Mouse (Mus musculus): ENCODE data around the gene Lrig1. TPM values are rescaled to one million over a fixed set of nuclear protein-coding genes. Genes with fewer than 3 reads are reported as not detected.

Lrig1 gene
- polyA plus RNA-seq, 1 experiment from 2014 or later, result 13.4 TPM

- Histone ChIP-seq H3K4me1 (no peaks in the 10 kb centered on the region; the same call in 1 of the 2 replicates), H3K27ac (replicated peaks) (no peak overlapping the region), H3K9me3 (replicated peaks) (no peaks in the 10 kb centered on the region), H3K4me3 (no peak overlapping the region), H3K36me3 (no peaks in the 10 kb centered on the region), H3K27me3 (ENCODE audit: low read depth, poor library complexity, severe bottlenecking) (no peaks in the 10 kb centered on the region)
- DNase-seq (ENCODE audit: low spot score), result no peak
- 77% methylated on average over 13 of the region's 13 CpGs for WGBS
Observed at GRCm38 (mm10) chr6:94714815-94715644, 15.1 kb upstream of the Lrig1 start.

- H3K36me3 ChIP-seq, result no peaks in the 10 kb centered on the region
- WGBS, result 75% methylated on average over 3 of the region's 3 CpGs
- no peaks in the 10 kb centered on the region for H3K4me1 ChIP-seq
- no peaks in the 10 kb centered on the region for H3K9me3 ChIP-seq (replicated peaks)
- H3K27me3 ChIP-seq (ENCODE audit: low read depth, poor library complexity, severe bottlenecking), result no peaks in the 10 kb centered on the region
- no peak overlapping the region for H3K4me3 ChIP-seq
- DNase-seq (ENCODE audit: low spot score), result no peak
- H3K27ac ChIP-seq (replicated peaks), result no peak overlapping the region
Observed at GRCm38 (mm10) chr6:94709832-94710231, 9.9 kb upstream of the Lrig1 start.

- WGBS, result 80% methylated on average over 1 of the region's 1 CpGs
- DNase-seq (ENCODE audit: low spot score), result no peak
Observed at GRCm38 (mm10) chr6:94709150-94709549, 9.2 kb upstream of the Lrig1 start.

GRCm38 (mm10) chr6:94707254-94707653 lies 7.3 kb upstream of the Lrig1 start:
- 84% methylated on average over 5 of the region's 5 CpGs for WGBS
- Histone ChIP-seq H3K4me1 (no peaks in the 10 kb centered on the region), H3K4me3 (no peak overlapping the region), H3K36me3 (no peaks in the 10 kb centered on the region), H3K27me3 (ENCODE audit: low read depth, poor library complexity, severe bottlenecking) (peaks cover 10% of the 10 kb centered on the region), H3K27ac (replicated peaks) (no peak overlapping the region), H3K9me3 (replicated peaks) (no peaks in the 10 kb centered on the region)
- no peak for DNase-seq (ENCODE audit: low spot score)

More at GRCm38 (mm10) chr6:94709150-94709549, 9.2 kb upstream of the Lrig1 start:
- Histone ChIP-seq H3K36me3 (no peaks in the 10 kb centered on the region), H3K27ac (replicated peaks) (no peak overlapping the region), H3K27me3 (ENCODE audit: low read depth, poor library complexity, severe bottlenecking) (no peaks in the 10 kb centered on the region), H3K9me3 (replicated peaks) (no peaks in the 10 kb centered on the region), H3K4me1 (no peaks in the 10 kb centered on the region), H3K4me3 (no peak overlapping the region)

- WGBS, result 60% methylated on average over 1 of the region's 1 CpGs
- H3K36me3 ChIP-seq, result no peaks in the 10 kb centered on the region
- DNase-seq (ENCODE audit: low spot score), result no peak
- H3K4me3 ChIP-seq, result no peak overlapping the region
- no peak overlapping the region for H3K27ac ChIP-seq (replicated peaks)
- peaks cover 13% of the 10 kb centered on the region for H3K4me1 ChIP-seq
- peaks cover 18% of the 10 kb centered on the region for H3K27me3 ChIP-seq (ENCODE audit: low read depth, poor library complexity, severe bottlenecking)
- H3K9me3 ChIP-seq (replicated peaks), result no peaks in the 10 kb centered on the region
Observed at GRCm38 (mm10) chr6:94705931-94706330, 6.0 kb upstream of the Lrig1 start.

GRCm38 (mm10) chr6:94702993-94703392 lies 3.0 kb upstream of the Lrig1 start:
- H3K4me3 ChIP-seq, result no peak overlapping the region
- WGBS, result 88% methylated on average over 6 of the region's 6 CpGs
- H3K36me3 ChIP-seq, result no peaks in the 10 kb centered on the region
- no peak overlapping the region for H3K27ac ChIP-seq (replicated peaks)
- H3K9me3 ChIP-seq (replicated peaks), result no peaks in the 10 kb centered on the region
- DNase-seq (ENCODE audit: low spot score), result no peak
- peaks cover 39% of the 10 kb centered on the region for H3K4me1 ChIP-seq
- H3K27me3 ChIP-seq (ENCODE audit: low read depth, poor library complexity, severe bottlenecking), result peaks cover 18% of the 10 kb centered on the region

GRCm38 (mm10) chr6:94701071-94701470 lies 1.1 kb upstream of the Lrig1 start:
- no peaks in the 10 kb centered on the region for H3K9me3 ChIP-seq (replicated peaks)
- WGBS, result 4% methylated on average over 18 of the region's 18 CpGs
- no peaks in the 10 kb centered on the region for H3K36me3 ChIP-seq
- peak overlapping the region; percentile 97 for H3K4me3 ChIP-seq
- peak; percentile 39 for DNase-seq (ENCODE audit: low spot score)
- H3K27me3 ChIP-seq (ENCODE audit: low read depth, poor library complexity, severe bottlenecking), result peaks cover 18% of the 10 kb centered on the region
- H3K4me1 ChIP-seq, result peaks cover 58% of the 10 kb centered on the region
- H3K27ac ChIP-seq (replicated peaks), result peak overlapping the region; percentile 97

DNA sequence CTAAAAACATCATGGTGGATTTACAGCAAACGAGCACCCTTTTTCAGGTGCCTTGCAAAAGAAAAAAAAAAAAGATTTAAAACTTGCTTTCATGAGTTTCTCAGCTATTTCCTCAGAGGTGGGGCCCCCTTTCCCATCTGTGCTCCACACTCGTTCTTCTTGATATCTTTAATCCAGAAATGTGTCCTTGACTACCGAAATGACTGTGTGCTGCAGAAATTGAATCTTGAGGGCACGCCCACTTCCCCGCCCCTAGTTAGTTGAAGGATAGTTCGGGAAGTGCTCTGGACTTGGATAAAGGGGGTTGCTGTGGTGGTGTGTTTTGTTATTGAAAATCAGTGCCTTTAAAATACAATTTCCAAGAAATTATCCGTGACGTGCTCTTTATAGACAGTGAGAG lies 654 bp upstream of the Lrig1 start:
- Histone ChIP-seq H3K4me1 (peaks cover 63% of the 10 kb centered on the region), H3K27ac (replicated peaks) (peak overlapping the region; percentile 97), H3K27me3 (ENCODE audit: low read depth, poor library complexity, severe bottlenecking) (peaks cover 18% of the 10 kb centered on the region), H3K36me3 (no peaks in the 10 kb centered on the region), H3K9me3 (replicated peaks) (no peaks in the 10 kb centered on the region), H3K4me3 (peak overlapping the region; percentile 97)
- DNase-seq (ENCODE audit: low spot score), result peak; percentile 57
- WGBS, result 1% methylated on average over 8 of the region's 8 CpGs

- H3K4me1 ChIP-seq, result peaks cover 75% of the 10 kb centered on the region
- under 1% methylated on average over 95 of the region's 95 CpGs for WGBS
Observed at GRCm38 (mm10) chr6:94699173-94699987, 578 bp downstream of the Lrig1 start.

DNA sequence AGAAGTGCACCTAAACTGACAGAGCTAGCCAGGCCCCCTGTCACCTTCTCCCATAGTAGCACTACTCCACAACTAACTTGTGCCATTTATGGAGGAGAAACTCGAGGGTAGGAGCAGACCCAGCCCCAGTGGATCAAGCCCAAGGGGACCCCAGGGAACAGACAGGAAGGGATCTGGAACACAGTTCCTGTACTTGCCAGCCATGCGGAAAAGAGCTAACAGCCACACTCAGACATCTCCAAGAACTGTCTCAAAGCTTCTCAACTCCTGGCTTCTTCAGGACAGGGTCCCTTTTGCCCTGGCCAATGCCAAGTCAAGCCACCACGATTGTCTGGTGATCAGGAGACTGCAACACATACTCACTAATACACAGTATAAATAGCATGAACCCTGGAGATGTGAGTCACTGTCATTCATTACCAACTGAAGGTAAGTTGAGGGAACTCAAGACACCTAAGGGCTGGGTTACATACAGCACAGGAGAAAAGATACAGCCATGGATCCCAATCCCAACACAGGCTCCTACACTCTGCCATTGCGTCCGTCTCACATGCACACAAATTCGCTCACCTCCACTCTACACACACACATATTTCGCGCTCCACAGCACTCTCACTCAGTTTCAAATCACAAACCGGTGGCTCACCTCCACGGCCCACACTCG lies 1.3 kb downstream of the Lrig1 start:
- no peak for DNase-seq (ENCODE audit: low spot score)
- Histone ChIP-seq H3K36me3 (no peaks in the 10 kb centered on the region), H3K27ac (replicated peaks) (peak overlapping the region; percentile 97), H3K9me3 (replicated peaks) (no peaks in the 10 kb centered on the region), H3K4me1 (peaks cover 82% of the 10 kb centered on the region), H3K27me3 (ENCODE audit: low read depth, poor library complexity, severe bottlenecking) (peaks cover 18% of the 10 kb centered on the region), H3K4me3 (peak overlapping the region; percentile 97)
- WGBS, result 3% methylated on average over 11 of the region's 11 CpGs

More at GRCm38 (mm10) chr6:94699173-94699987, 578 bp downstream of the Lrig1 start:
- Histone ChIP-seq H3K36me3 (no peaks in the 10 kb centered on the region), H3K27me3 (ENCODE audit: low read depth, poor library complexity, severe bottlenecking) (peaks cover 18% of the 10 kb centered on the region), H3K4me3 (peak overlapping the region; percentile 97), H3K27ac (replicated peaks) (peak overlapping the region; percentile 97), H3K9me3 (replicated peaks) (no peaks in the 10 kb centered on the region)
- DNase-seq (ENCODE audit: low spot score), result peak; percentile 61

- H3K9me3 ChIP-seq (replicated peaks), result no peaks in the 10 kb centered on the region
- H3K27me3 ChIP-seq (ENCODE audit: low read depth, poor library complexity, severe bottlenecking), result peaks cover 10% of the 10 kb centered on the region
- H3K27ac ChIP-seq (replicated peaks), result no peak overlapping the region
- H3K36me3 ChIP-seq, result no peaks in the 10 kb centered on the region
- H3K4me1 ChIP-seq, result peaks cover 95% of the 10 kb centered on the region
- WGBS, result 72% methylated on average over 1 of the region's 1 CpGs
- peak overlapping the region; percentile 97 for H3K4me3 ChIP-seq
- no peak for DNase-seq (ENCODE audit: low spot score)
Observed at GRCm38 (mm10) chr6:94697423-94697822, 2.5 kb downstream of the Lrig1 start.
